30 mouse cellular contexts compared by ENCODE assay signal in the genomic region with DNA sequence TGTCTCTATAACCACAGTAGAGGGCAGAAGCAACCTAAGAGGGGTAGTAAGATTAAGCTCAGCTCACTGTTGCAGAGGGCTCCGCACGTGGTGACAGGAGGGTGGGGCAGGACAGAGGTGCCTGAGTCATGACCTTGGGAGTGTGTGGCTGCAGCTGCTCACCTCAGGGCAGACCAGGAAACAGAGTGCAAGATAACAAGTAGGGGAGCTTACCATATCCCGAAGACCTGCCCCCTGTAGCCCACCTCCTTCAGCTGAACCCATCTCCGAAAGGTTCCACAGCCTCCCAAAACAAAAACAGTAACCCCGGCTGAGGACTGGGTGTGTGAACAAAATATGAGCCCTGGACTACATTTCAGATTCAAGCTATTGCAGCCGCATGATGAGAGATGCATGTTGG. TPM values are rescaled to one million over a fixed set of nuclear protein-coding genes. Genes with fewer than 3 reads are reported as not detected.
"Had no signal": no experiment of that assay in that cellular context is flagged by ENCODE, and none has a peak within 500 bp of the region (broad histone marks: within the 10 kb centered on the region; RNA-seq: fewer than 3 reads in every experiment).

No protein-coding gene starts in this region.

- H3K4me3 ChIP-seq: heart, embryonic 12.5 days; hindbrain, embryonic 13.5 days; hindbrain, embryonic 15.5 days; kidney, embryonic 15.5 days; limb, embryonic 13.5 days; limb, embryonic 15.5 days; liver, embryonic 12.5 days had no signal

- H3K4me2 ChIP-seq: heart, embryonic 12.5 days; hindbrain, embryonic 13.5 days; hindbrain, embryonic 15.5 days; kidney, embryonic 15.5 days; limb, embryonic 13.5 days; limb, embryonic 15.5 days; liver, embryonic 12.5 days had no signal

- ATAC-seq: hindbrain, postnatal 0 days; intestine, embryonic 16.5 days; liver, embryonic 12.5 days had no signal

- H3K27ac ChIP-seq: hindbrain, embryonic 13.5 days; hindbrain, embryonic 15.5 days; hindbrain, postnatal 0 days; kidney, embryonic 15.5 days; kidney, postnatal 0 days; limb, embryonic 13.5 days; limb, embryonic 15.5 days; liver, embryonic 12.5 days had no signal

- DNase-seq: gastrocnemius, postnatal 14 days; gastrocnemius, postnatal 36 days; heart, adult 18-20 months; heart, postnatal 14 days; heart, postnatal 36 days; kidney, adult 11 months; kidney, adult 2 months; kidney, adult 9 months; kidney, postnatal 14 days; kidney, postnatal 36 days; layer of hippocampus, adult 9-11 months; layer of hippocampus, postnatal 36 days; left cerebral cortex, postnatal 4 days had no signal

- H3K4me1 ChIP-seq: liver, embryonic 12.5 days had no signal

- H3K9me3 ChIP-seq: heart, embryonic 12.5 days; hindbrain, embryonic 13.5 days; hindbrain, embryonic 15.5 days; kidney, embryonic 15.5 days; limb, embryonic 13.5 days; limb, embryonic 15.5 days; liver, embryonic 12.5 days had no signal

- H3K9ac ChIP-seq: heart, embryonic 12.5 days; hindbrain, embryonic 13.5 days; hindbrain, embryonic 15.5 days; kidney, embryonic 15.5 days; limb, embryonic 13.5 days; limb, embryonic 15.5 days; liver, embryonic 12.5 days had no signal

- H3K36me3 ChIP-seq: heart, embryonic 12.5 days; hindbrain, embryonic 13.5 days; hindbrain, embryonic 15.5 days; kidney, embryonic 15.5 days; limb, embryonic 13.5 days; limb, embryonic 15.5 days; liver, embryonic 12.5 days had no signal

RNA-seq across cellular contexts. Expression of a gene that starts 6.5 kb away (rescaled TPM):
- polyA plus RNA-seq: gonadal fat pad, adult 2 months; heart, embryonic 12.5 days; heart, embryonic 14.5 days; heart, embryonic 16.5 days; intestine, embryonic 14.5 days; intestine, embryonic 16.5 days; kidney, adult 2 months; kidney, embryonic 15.5 days; kidney, postnatal 0 days; large intestine, adult 2 months; limb, embryonic 11.5 days; limb, embryonic 13.5 days; limb, embryonic 15.5 days; liver, adult 2 months; liver, embryonic 12.5 days had no signal
